Mouse (Mus musculus) heart, embryonic 14.5 days (tissue): ENCODE results near the gene Pam. TPM values are rescaled to one million over a fixed set of nuclear protein-coding genes. Genes with fewer than 3 reads are reported as not detected.
A peak's percentile ranks its signal among the peaks of the same experiment; 100 is the strongest.

Experiments used
- ATAC-seq: fragments of 200-750 bp; cut with Nextera tagmentation; 2 replicates; pipeline ENCODE4 v1.8.0; 2017; ENCODE audit warnings: low read depth, moderate TSS enrichment; ENCODE audit not compliant: insufficient number of reproducible peaks, insufficient read depth, low FRiP score
- H3K27ac ChIP-seq, 2 experiments: fragments of 200-500 bp in 1 of 2; fragments of 300-500 bp in 1 of 2; sonication (generic) in 1 of 2; replicated peaks in 1 of 2; 2 replicates each; pipeline ENCODE4 v1.5.1; 2012 to 2014; ENCODE audit warnings: low read depth in 2 of 2, low read length in 2 of 2, control low read depth in 1 of 2, mild to moderate bottlenecking in 1 of 2, mixed read lengths in 1 of 2; ENCODE audit not compliant: control insufficient read depth in 1 of 2, insufficient read depth in 1 of 2
- H3K27me3 ChIP-seq: fragments of 300-500 bp; sonication (generic); 2 replicates; pipeline ENCODE4 v1.6.1; 2014; ENCODE audit warnings: mild to moderate bottlenecking, low read length, control low read depth; ENCODE audit not compliant: control insufficient read depth, insufficient read depth
- H3K36me3 ChIP-seq: fragments of 300-500 bp; sonication (generic); 2 replicates; pipeline ENCODE4 v1.6.1; 2014; ENCODE audit warnings: mild to moderate bottlenecking, control low read depth, low read length, mixed read lengths; ENCODE audit not compliant: control insufficient read depth, insufficient read depth
- H3K4me1 ChIP-seq, 2 experiments: fragments of 200-500 bp in 1 of 2; fragments of 300-500 bp in 1 of 2; sonication (generic) in 1 of 2; 2 replicates each; pipeline ENCODE4 v1.6.1; 2012 to 2014; ENCODE audit warnings: low read length in 2 of 2, control low read depth in 1 of 2, mixed read lengths in 1 of 2; ENCODE audit not compliant: control insufficient read depth in 2 of 2, insufficient read depth in 2 of 2
- H3K4me2 ChIP-seq: fragments of 300-500 bp; sonication (generic); 2 replicates; pipeline ENCODE4 v1.6.1; 2014; ENCODE audit warnings: mild to moderate bottlenecking, low read length
- H3K4me3 ChIP-seq, 2 experiments: fragments of 200-500 bp in 1 of 2; fragments of 300-500 bp in 1 of 2; sonication (generic) in 1 of 2; 2 replicates each; pipeline ENCODE4 v1.5.1; 2012 to 2014; ENCODE audit warnings: low read length in 2 of 2, mild to moderate bottlenecking in 2 of 2, control low read depth in 1 of 2, low read depth in 1 of 2, moderate library complexity in 1 of 2; ENCODE audit not compliant: control insufficient read depth in 1 of 2, insufficient read depth in 1 of 2
- H3K9ac ChIP-seq: fragments of 300-500 bp; sonication (generic); 2 replicates; pipeline ENCODE4 v1.6.1; 2014; ENCODE audit warnings: mild to moderate bottlenecking, low read length
- H3K9me3 ChIP-seq: fragments of 300-500 bp; sonication (generic); 2 replicates; pipeline ENCODE4 v1.6.1; 2016; ENCODE audit warnings: low read length, control low read depth; ENCODE audit not compliant: control insufficient read depth
- WGBS: fragments of 180-500 bp; shearing (Covaris S2); extraction: QIAGEN DNeasy Blood & Tissue Kit; methylation state at CpG from one replicate; pipeline ENCODE4 v1.1.7; 2014; 5-methylcytosine and 5-hydroxymethylcytosine counted together
- polyA plus RNA-seq: library from polyadenylated mRNA; unstranded; fragments of >200 nt; fragmentation: Nextera tagmentation; extraction: Ambion mirVana; gene quantifications from 2 replicates; pipeline ENCODE4 v1.2.1, GENCODE M21; 2014

The Pam gene
- polyA plus RNA-seq, 1 experiment from 2014 or later = 671 TPM

GRCm38 (mm10) chr1:98079640-98080039, 15.8 kb downstream of the Pam start:
- no peak overlapping the region for H3K4me2 ChIP-seq
- WGBS = 48% methylated on average over 7 of the region's 7 CpGs
- peaks cover 9 to 34% of the 10 kb centered on the region in 2 experiments for H3K4me1 ChIP-seq
- ATAC-seq = no peak
- H3K36me3 ChIP-seq = no peaks in the 10 kb centered on the region
- H3K27ac ChIP-seq = peak overlapping the region; percentile 16 to 31; a peak in 2 of 4 replicates
- H3K9ac ChIP-seq = no peak overlapping the region
- no peak overlapping the region for H3K4me3 ChIP-seq
- H3K27me3 ChIP-seq = no peaks in the 10 kb centered on the region
- H3K9me3 ChIP-seq = no peaks in the 10 kb centered on the region

GRCm38 (mm10) chr1:98078735-98079134, 16.7 kb downstream of the Pam start:
- Histone ChIP-seq H3K4me1 (peaks cover 9 to 29% of the 10 kb centered on the region in 2 experiments), H3K36me3 (no peaks in the 10 kb centered on the region), H3K27ac (0 out of 4 replicates have a peak overlapping the region, but pooled peaks of 1 of the 2 experiments have one; percentile 31), H3K4me3 (no peak overlapping the region), H3K9me3 (no peaks in the 10 kb centered on the region), H3K4me2 (no peak overlapping the region), H3K27me3 (no peaks in the 10 kb centered on the region), H3K9ac (no peak overlapping the region)
- 89% methylated on average over 7 of the region's 7 CpGs for WGBS
- ATAC-seq = no peak

GRCm38 (mm10) chr1:98073826-98074225, 21.6 kb downstream of the Pam start:
- Histone ChIP-seq H3K9me3 (no peaks in the 10 kb centered on the region), H3K27me3 (no peaks in the 10 kb centered on the region), H3K36me3 (0 out of 2 replicates have a peak, but pooled peaks cover 2% of the 10 kb centered on the region), H3K4me1 (peaks cover 2 to 19% of the 10 kb centered on the region in 2 experiments; a peak in 3 of 4 replicates), H3K4me3 (no peak overlapping the region), H3K27ac (no peak overlapping the region), H3K4me2 (no peak overlapping the region), H3K9ac (no peak overlapping the region)
- ATAC-seq = no peak
- 74% methylated on average over 4 of the region's 4 CpGs for WGBS

DNA sequence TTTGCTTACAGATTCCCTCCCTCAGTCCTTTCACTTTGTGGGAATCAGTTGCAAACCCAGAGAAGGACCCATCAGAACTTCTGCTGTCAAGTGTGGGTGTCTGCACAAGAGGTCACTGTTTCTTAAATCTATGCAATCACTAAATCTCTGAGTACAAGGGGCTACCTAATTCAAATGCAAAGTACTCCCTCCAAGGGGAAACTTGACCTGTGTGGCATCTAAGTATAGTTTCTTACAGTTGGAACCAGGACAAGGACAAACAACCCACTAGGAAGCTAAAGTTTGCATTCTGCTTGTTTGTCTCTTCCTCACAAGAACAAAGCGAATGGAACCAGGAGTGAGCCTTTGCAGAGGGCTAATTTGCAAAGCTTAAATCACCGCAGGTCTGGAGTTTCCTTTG, 22.3 kb downstream of the Pam start:
- Histone ChIP-seq H3K27me3 (no peaks in the 10 kb centered on the region), H3K4me1 (peaks cover 2 to 19% of the 10 kb centered on the region in 2 experiments; a peak in 3 of 4 replicates), H3K9ac (no peak overlapping the region), H3K27ac (0 out of 4 replicates have a peak overlapping the region, but pooled peaks of 1 of the 2 experiments have one; percentile 5), H3K4me2 (no peak overlapping the region), H3K36me3 (0 out of 2 replicates have a peak, but pooled peaks cover 2% of the 10 kb centered on the region), H3K9me3 (no peaks in the 10 kb centered on the region), H3K4me3 (no peak overlapping the region)
- no peak for ATAC-seq
- 73% methylated on average over 2 of the region's 2 CpGs for WGBS

DNA sequence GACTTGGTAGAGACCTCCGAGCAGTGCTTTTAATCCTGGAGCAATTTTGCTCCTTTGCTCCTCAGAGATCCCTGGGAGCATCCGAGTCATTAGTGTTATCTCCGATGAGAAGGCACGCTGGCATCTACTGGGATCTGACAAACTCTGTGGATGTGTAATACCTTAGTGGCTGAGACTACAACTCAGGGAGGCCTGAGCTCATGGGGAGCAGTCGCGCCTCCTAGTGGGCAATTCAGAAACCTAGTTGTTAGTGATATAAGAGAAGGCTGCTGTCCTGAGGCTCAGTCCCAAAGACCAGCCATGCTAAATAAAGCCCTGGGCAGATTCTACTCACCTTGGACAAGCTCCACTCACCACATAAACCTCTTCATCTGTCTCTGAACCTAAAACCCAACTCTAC, 23.4 kb downstream of the Pam start:
- Histone ChIP-seq H3K36me3 (0 out of 2 replicates have a peak, but pooled peaks cover 2% of the 10 kb centered on the region), H3K9me3 (no peaks in the 10 kb centered on the region), H3K9ac (no peak overlapping the region), H3K27me3 (no peaks in the 10 kb centered on the region), H3K4me3 (no peak overlapping the region), H3K4me1 (peaks cover 2 to 19% of the 10 kb centered on the region in 2 experiments; a peak in 3 of 4 replicates), H3K4me2 (no peak overlapping the region), H3K27ac (no peak overlapping the region)
- WGBS = 47% methylated on average over 6 of the region's 6 CpGs
- ATAC-seq = no peak

- Histone ChIP-seq H3K9me3 (no peaks in the 10 kb centered on the region), H3K27me3 (no peaks in the 10 kb centered on the region), H3K9ac (no peak overlapping the region), H3K4me3 (no peak overlapping the region), H3K36me3 (0 out of 2 replicates have a peak, but pooled peaks cover 2% of the 10 kb centered on the region), H3K4me2 (no peak overlapping the region), H3K27ac (0 out of 4 replicates have a peak overlapping the region, but pooled peaks of 1 of the 2 experiments have one; percentile 11), H3K4me1 (peaks cover 2 to 19% of the 10 kb centered on the region in 2 experiments; a peak in 3 of 4 replicates)
- no peak for ATAC-seq
- 85% methylated on average over 9 of the region's 9 CpGs for WGBS
These were observed 24.0 kb downstream of the Pam start for GRCm38 (mm10) chr1:98071436-98071835.

DNA sequence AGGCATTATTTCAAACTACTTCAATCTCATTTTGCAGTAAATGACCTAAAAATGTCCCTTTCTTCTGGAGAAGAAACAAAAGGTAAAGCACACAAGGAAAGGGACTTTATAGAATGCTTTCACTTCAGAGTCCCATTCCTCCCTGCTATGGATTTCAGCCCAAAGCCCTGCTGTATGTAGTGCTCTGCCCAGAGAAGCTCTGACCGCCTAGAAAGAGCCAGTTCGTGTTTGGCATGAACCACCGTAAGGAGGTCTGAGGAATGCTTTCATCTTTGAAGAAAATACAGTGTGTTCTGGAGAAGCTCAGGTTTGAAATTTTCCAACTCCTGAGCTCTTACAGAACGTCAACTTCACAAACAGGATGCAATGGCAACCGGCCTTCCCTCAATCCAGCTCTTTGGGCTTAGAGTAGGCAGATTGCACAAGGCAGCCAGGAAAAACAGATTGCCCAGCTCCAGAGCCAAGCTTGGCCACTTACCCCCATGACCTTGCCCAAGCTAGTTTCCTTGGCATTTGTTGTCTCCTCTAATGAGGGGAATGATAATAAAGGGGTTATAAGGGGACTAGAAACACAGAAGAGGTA, 24.6 kb downstream of the Pam start:
- Histone ChIP-seq H3K4me2 (no peak overlapping the region), H3K27ac (0 out of 4 replicates have a peak overlapping the region, but pooled peaks of 1 of the 2 experiments have one; percentile 11), H3K9ac (no peak overlapping the region), H3K4me1 (peaks cover 2 to 19% of the 10 kb centered on the region in 2 experiments; a peak in 3 of 4 replicates), H3K27me3 (no peaks in the 10 kb centered on the region), H3K9me3 (no peaks in the 10 kb centered on the region), H3K4me3 (no peak overlapping the region), H3K36me3 (0 out of 2 replicates have a peak, but pooled peaks cover 2% of the 10 kb centered on the region)
- 53% methylated on average over 5 of the region's 5 CpGs for WGBS
- no peak for ATAC-seq
